Mouse (Mus musculus) leukemia stem cell, adult 10-12 weeks (primary cell): ENCODE measurements around the gene Plch2. TPM values are rescaled to one million over a fixed set of nuclear protein-coding genes. Genes with fewer than 3 reads are reported as not detected.

Experiments
- polyA plus RNA-seq: library from polyadenylated mRNA; stranded (reverse); fragments of >175 nt; gene quantifications from 2 replicates; pipeline ENCODE4 v1.2.3, GENCODE M21; 2012; ENCODE audit warnings: low replicate concordance

Plch2 gene
- 0.08 and 0.10 TPM in 2 replicates for polyA plus RNA-seq

DNA sequence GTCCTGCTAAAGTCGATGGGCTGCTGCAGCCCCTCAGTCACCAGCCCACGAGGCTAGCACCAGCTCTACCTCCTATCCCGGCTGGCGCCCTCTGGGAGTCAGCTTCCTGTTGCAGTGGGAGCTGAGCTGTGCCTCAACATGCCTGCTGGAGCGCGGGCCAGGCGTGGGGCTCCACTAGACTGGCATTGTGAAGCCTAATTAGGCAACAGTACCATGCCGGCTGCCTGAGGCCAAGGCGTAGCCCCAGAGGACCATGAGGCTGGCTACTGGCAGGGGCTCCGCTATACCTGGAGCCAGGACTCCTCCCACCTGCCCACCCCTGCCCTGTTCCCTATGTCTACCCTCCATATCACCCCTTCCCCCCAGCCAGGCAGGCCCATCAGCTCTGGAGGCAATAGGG, at the start of gene Plch2:
Gene Plch2, minus strand, starts transcription at position 61 of the 400 bp plus-strand sequence.

GRCm38 (mm10) chr4:155086108-155087024, 29.8 kb upstream of the Plch2 start, which contains the start of the genes Rer1 and Morn1:
Rer1 (minus strand) TSS chr4:155086382.
Morn1 (plus strand) TSS chr4:155086577.

GRCm38 (mm10) chr4:155066834-155067522, 10.4 kb upstream of the Plch2 start, which contains the start of gene Pex10:
Pex10 (plus strand) TSS chr4:155067016.

GRCm38 (mm10) chr4:154963901-154964580, 92.5 kb downstream of the Plch2 start, which contains the start of gene Pank4:
Pank4 (plus strand) TSS chr4:154964123.

GRCm38 (mm10) chr4:154960690-154961225, 95.8 kb downstream of the Plch2 start, which contains the start of gene Hes5:
Hes5 (plus strand) TSS chr4:154960923.

Other genes with a start within 250 kb of the Plch2 start
- not detected in 2 replicates for gene Ttc34, start 219.3 kb downstream of the Plch2 start, polyA plus RNA-seq
- 0.24 TPM in 1 of 2 replicates, not detected in the other for gene Mmel1, start 187.2 kb downstream of the Plch2 start, polyA plus RNA-seq
- gene Fam213b, start 157.6 kb downstream of the Plch2 start, polyA plus RNA-seq, result 3.5 and 11.7 TPM in 2 replicates
- 12.7 and 106 TPM in 2 replicates for gene Tnfrsf14, start 128.2 kb downstream of the Plch2 start, polyA plus RNA-seq
- 2.0 and 6.4 TPM in 2 replicates for gene Hes5, start 95.9 kb downstream of the Plch2 start, polyA plus RNA-seq
- 17.1 and 43.8 TPM in 2 replicates for gene Pank4, start 92.7 kb downstream of the Plch2 start, polyA plus RNA-seq
- gene Pex10, start 10.2 kb upstream of the Plch2 start, polyA plus RNA-seq, result 12.5 and 16.8 TPM in 2 replicates
- 36.1 and 45.6 TPM in 2 replicates for gene Rer1, start 29.6 kb upstream of the Plch2 start, polyA plus RNA-seq
- gene Morn1, start 29.8 kb upstream of the Plch2 start, polyA plus RNA-seq, result 1.5 and 1.7 TPM in 2 replicates
- 17.0 and 22.5 TPM in 2 replicates for gene Ski, start 165.8 kb upstream of the Plch2 start, polyA plus RNA-seq
- gene Faap20, start 193.0 kb upstream of the Plch2 start, polyA plus RNA-seq, result 18.1 and 24.8 TPM in 2 replicates